ENCODE assay signal across 16 mouse cellular contexts in the genomic region with DNA sequence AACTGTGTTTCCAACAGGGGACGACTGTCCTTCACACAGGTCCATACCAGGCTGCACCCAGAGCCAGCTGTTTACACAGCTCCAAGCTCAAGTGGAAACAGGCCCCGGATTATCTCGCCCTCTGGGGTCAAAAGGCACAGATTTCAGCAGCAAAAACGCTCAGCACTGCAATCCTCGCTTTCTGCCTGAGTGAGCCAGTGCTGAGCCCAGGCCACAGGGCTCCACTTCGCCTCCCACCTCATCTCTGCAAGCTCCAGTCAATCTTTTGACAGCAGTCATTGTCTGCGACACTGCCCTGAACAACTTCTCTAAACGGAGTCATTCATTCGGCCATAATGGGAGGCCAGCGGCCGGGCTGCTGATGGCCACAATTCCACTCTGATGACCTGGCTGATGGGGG. TPM values are rescaled to one million over a fixed set of nuclear protein-coding genes. Genes with fewer than 3 reads are reported as not detected.
A peak's percentile ranks its signal among the peaks of the same experiment; 100 is the strongest.
DNase-seq lines count a peak whose midpoint lies in the region; ATAC-seq lines count a peak whose summit lies in the region.
"Had no signal": no experiment of that assay in that cellular context is flagged by ENCODE, and none has a peak within 500 bp of the region (broad histone marks: within the 10 kb centered on the region; RNA-seq: fewer than 3 reads in every experiment).

No protein-coding gene starts in this region.

- H3K27me3 ChIP-seq in neural tube, embryonic 15.5 days (replicated peaks) = peaks cover 2% of the 10 kb centered on the region; the same call in 1 of the 2 replicates
- H3K27me3 ChIP-seq: hindbrain, embryonic 15.5 days had no signal

- no peak overlapping the region for H3K9ac ChIP-seq in neural tube, embryonic 15.5 days (replicated peaks)
- H3K9ac ChIP-seq: hindbrain, embryonic 15.5 days had no signal

- H3K4me2 ChIP-seq in neural tube, embryonic 15.5 days = no peak overlapping the region
- H3K4me2 ChIP-seq: heart, embryonic 11.5 days; hindbrain, embryonic 15.5 days had no signal

- no peak overlapping the region for H3K27ac ChIP-seq in neural tube, embryonic 15.5 days (replicated peaks)
- H3K27ac ChIP-seq: hindbrain, embryonic 15.5 days; layer of hippocampus, adult 2 months had no signal

- WGBS in neural tube, embryonic 15.5 days = 7% methylated on average over 11 of the region's 11 CpGs

- no peak overlapping the region for H3K4me3 ChIP-seq in neural tube, embryonic 15.5 days (replicated peaks)
- H3K4me3 ChIP-seq: hindbrain, embryonic 15.5 days; layer of hippocampus, adult 2 months had no signal

- H3K36me3 ChIP-seq in neural tube, embryonic 15.5 days = no peaks in the 10 kb centered on the region
- H3K36me3 ChIP-seq: hindbrain, embryonic 15.5 days had no signal

- intact Hi-C loops in left cerebral cortex, postnatal 10 days (cut with DNase I) = no loop called here

- no peaks in the 10 kb centered on the region for H3K4me1 ChIP-seq in neural tube, embryonic 15.5 days
- H3K4me1 ChIP-seq: hindbrain, embryonic 15.5 days had no signal

- peak; percentile 12 for DNase-seq in adrenal gland, adult 2 months
- no peak for DNase-seq in adrenal gland, postnatal 14 days
- peak; percentile 44 for DNase-seq in neural tube, embryonic 10.5 days (ENCODE audit: extremely low spot score, low spot score)
- DNase-seq in liver = peak; percentile 36
- peak; percentile 75 for DNase-seq in retina, postnatal 1 day
- DNase-seq in left cerebral cortex, postnatal 10 days (ENCODE audit: extremely low spot score in 1 of 2, low spot score in 2 of 2) = no peak
- no peak for DNase-seq in cerebellum, adult 9-11 months
- DNase-seq: cerebellum, adult 18-20 months; left cerebral cortex, postnatal 4 days; lung, postnatal 14 days had no signal

- H3K9me3 ChIP-seq in neural tube, embryonic 15.5 days (replicated peaks) = no peaks in the 10 kb centered on the region
- H3K9me3 ChIP-seq: hindbrain, embryonic 15.5 days had no signal

- ATAC-seq in neural tube, embryonic 15.5 days (ENCODE audit: low FRiP score) = no peak

RNA-seq across cellular contexts. Expression of gene Hmx1, which starts 36.3 kb away (rescaled TPM):
- not detected for total RNA-seq in adrenal gland, adult 2 months (2021)
- 0.67 TPM in 1 of 2 replicates, not detected in the other for polyA plus RNA-seq in adrenal gland, adult 2 months (2012; rRNA removed)
- 0.22 and 1.1 TPM in 2 replicates for total RNA-seq in adrenal gland, postnatal 14 days (2021)
- 0.73 and 1.4 TPM in 2 replicates for polyA plus RNA-seq in neural tube, embryonic 15.5 days (2015; fragmentation: Nextera tagmentation; extraction: Ambion mirVana)
- total RNA-seq in left cerebral cortex, postnatal 10 days (2021) = not detected
- total RNA-seq: layer of hippocampus, adult 2 months; left cerebral cortex, postnatal 4 days; monocyte, adult 5-6 weeks had no signal
- polyA plus RNA-seq: heart, embryonic 11.5 days; hindbrain, embryonic 15.5 days; spleen, adult 2 months had no signal

Comparison
In these comparisons a context has a peak if more than half of its experiments do, and no peak if none do; other contexts are left out.
1. DNase-seq: peak in adrenal gland, adult 2 months (single experiment), neural tube, embryonic 10.5 days (single experiment), liver (single experiment) and retina, postnatal 1 day (single experiment); none in adrenal gland, postnatal 14 days (single experiment), left cerebral cortex, postnatal 10 days (0 of 2) and cerebellum, adult 9-11 months (single experiment).